Mouse (Mus musculus): ENCODE measurements around the gene Prl2c3.
"Not testable (repeated sequence)": the region's sequence is repeated elsewhere in the genome, so short reads cannot be mapped to it uniquely, and the experiment has no call there.

DNA sequence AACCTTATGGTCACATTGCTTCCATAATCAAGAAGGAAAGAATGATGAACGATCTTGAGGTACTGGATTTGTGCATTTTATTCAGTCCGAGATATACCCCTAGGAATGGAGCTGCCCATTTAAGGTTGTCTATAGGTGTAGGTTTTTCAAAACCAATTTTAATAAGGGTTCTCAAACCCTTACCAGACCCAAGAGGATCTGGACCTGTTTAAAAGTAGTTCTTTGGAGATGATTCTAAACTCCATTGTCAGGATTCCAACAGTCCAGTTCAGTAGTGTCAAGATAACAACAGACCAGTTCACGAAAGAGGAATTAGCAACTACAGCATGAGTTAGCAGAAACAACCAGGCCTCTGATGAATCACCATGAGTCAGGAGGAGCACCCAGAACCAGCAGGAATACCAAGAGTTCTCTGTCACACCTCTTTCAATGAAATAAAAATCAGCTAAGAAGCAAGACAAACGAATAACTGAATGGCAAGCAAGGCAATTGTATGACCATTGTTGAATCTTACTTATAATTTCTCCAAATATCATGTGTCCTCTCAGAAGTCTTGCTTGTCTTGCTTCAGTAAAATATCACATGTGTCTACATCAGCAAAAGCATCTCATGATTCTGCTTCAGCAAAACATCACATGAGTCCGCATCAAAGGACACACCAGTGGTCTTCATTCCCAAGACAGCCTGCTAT lies 14.0 kb upstream of the Prl2c3 start:
- TF ChIP-seq CTCF, EP300 (IDR thresholded peaks at IDR 0.05; ENCODE audit: low read depth): not testable (repeated sequence)
